In genomic region chr2:154335572-154335971, GRCm38 (mm10) we compare ENCODE assay signal across 35 mouse cellular contexts. TPM values are rescaled to one million over a fixed set of nuclear protein-coding genes. Genes with fewer than 3 reads are reported as not detected.
DNase-seq lines count a peak whose midpoint lies in the region; TF ChIP-seq lines count a peak whose summit lies in the region.
"Had no signal": no experiment of that assay in that cellular context is flagged by ENCODE, and none has a peak within 500 bp of the region (broad histone marks: within the 10 kb centered on the region; RNA-seq: fewer than 3 reads in every experiment).

No protein-coding gene starts in this region.

- peak overlapping the region; percentile 49 for H3K4me3 ChIP-seq in E14TG2a.4 (replicated peaks; ENCODE audit: low read length)
- H3K4me3 ChIP-seq in ES-Bruce4 (ENCODE audit: low read depth, low read length), result no peak overlapping the region
- H3K4me3 ChIP-seq in left cerebral cortex, adult 2 months, result no peak overlapping the region
- H3K4me3 ChIP-seq: gastrocnemius, adult 2 months; heart, embryonic 15.5 days; hindbrain, embryonic 10.5 days; hindbrain, embryonic 13.5 days had no signal

- 0 out of 2 replicates have a peak overlapping the region, but pooled peaks have one; percentile 8 for H3K9ac ChIP-seq in ES-Bruce4 (ENCODE audit: low read depth, poor library complexity, severe bottlenecking)
- H3K9ac ChIP-seq: forebrain, postnatal 0 days; heart, embryonic 15.5 days; hindbrain, embryonic 13.5 days had no signal

- peak; percentile 56; the same call in 1 of the 2 replicates for TF ChIP-seq EP300 in ES-Bruce4 (IDR thresholded peaks at IDR 0.05; ENCODE audit: insufficient read depth, low read depth, low read length)

- H3K27me3 ChIP-seq in E14TG2a.4 (ENCODE audit: insufficient read depth, low read length), result no peaks in the 10 kb centered on the region
- no peaks in the 10 kb centered on the region for H3K27me3 ChIP-seq in ES-Bruce4 (ENCODE audit: control insufficient read depth, insufficient read depth, low read length, poor library complexity, severe bottlenecking)
- H3K27me3 ChIP-seq: heart, embryonic 15.5 days; hindbrain, embryonic 13.5 days had no signal

- H3K9me3 ChIP-seq in E14TG2a.4 (ENCODE audit: low read length) (peaks cover 3% of the 10 kb centered on the region; the same call in 1 of the 2 replicates), ES-Bruce4 (replicated peaks; ENCODE audit: control insufficient read depth, insufficient read depth, low read length, poor library complexity, severe bottlenecking) (no peaks in the 10 kb centered on the region)
- H3K9me3 ChIP-seq: heart, embryonic 15.5 days; hindbrain, embryonic 10.5 days; hindbrain, embryonic 13.5 days had no signal

- H3K4me1 ChIP-seq in E14TG2a.4 (replicated peaks; ENCODE audit: low read depth, low read length), result peaks cover 71% of the 10 kb centered on the region
- peaks cover 3% of the 10 kb centered on the region for H3K4me1 ChIP-seq in ES-Bruce4 (ENCODE audit: control insufficient read depth, insufficient read depth, low read length)
- H3K4me1 ChIP-seq: heart, embryonic 15.5 days; hindbrain, embryonic 10.5 days; hindbrain, embryonic 13.5 days had no signal

- H3K27ac ChIP-seq in ES-Bruce4 (ENCODE audit: insufficient read depth, low read length), result peak overlapping the region; percentile 17
- no peak overlapping the region for H3K27ac ChIP-seq in left cerebral cortex, adult 2 months
- H3K27ac ChIP-seq: gastrocnemius, adult 2 months; heart, embryonic 15.5 days; hindbrain, embryonic 10.5 days; hindbrain, embryonic 13.5 days had no signal

- H3K36me3 ChIP-seq in E14TG2a.4 (ENCODE audit: insufficient read depth, low read length), result peaks cover 10% of the 10 kb centered on the region
- no peaks in the 10 kb centered on the region for H3K36me3 ChIP-seq in ES-Bruce4 (ENCODE audit: control insufficient read depth, insufficient read depth, low read length, poor library complexity, severe bottlenecking)

- peak; percentile 51 for DNase-seq in R1 (ENCODE audit: low read depth, low spot score)
- no peak for DNase-seq in left cerebral cortex, adult 2 months (ENCODE audit: extremely low spot score in 1 of 2, low spot score in 2 of 2)
- DNase-seq in gastrocnemius, postnatal 10 days, result no peak
- DNase-seq in heart, adult 9 months (ENCODE audit: low spot score in 2 of 2), result no peak
- DNase-seq: adrenal gland, adult 8-10 months; adrenal gland, postnatal 25 days; cerebellum, adult 11-12 months; cerebellum, adult 8-10 months; cerebellum, postnatal 10 days; cerebellum, postnatal 36 days; forebrain, postnatal 0 days; gastrocnemius, adult 2 months; gastrocnemius, postnatal 25 days; heart, adult 18-20 months; heart, postnatal 10 days; heart, postnatal 36 days; kidney, adult 2 months had no signal

- TF ChIP-seq POLR2A in ES-Bruce4 (IDR thresholded peaks at IDR 0.05; ENCODE audit: insufficient read depth, low read length), result no peak

- TF ChIP-seq CTCF in E14TG2a.4 (conservative IDR thresholded peaks at IDR 0.05; ENCODE audit: low read length) (no peak), ES-Bruce4 (IDR thresholded peaks at IDR 0.05; ENCODE audit: low read depth, low read length) (no peak)
- TF ChIP-seq CTCF in left cerebral cortex, adult 2 months (IDR thresholded peaks at IDR 0.05), result no peak

- intact Hi-C loops in left cerebral cortex, adult 2 months (cut with DNase I), result no loop called here

RNA-seq across cellular contexts. Expression of gene Bpifb9b, which starts 28.5 kb away (rescaled TPM):
- not detected in 2 replicates for polyA plus RNA-seq in ES-Bruce4 (2011; ENCODE audit: insufficient read depth, insufficient read length, low read depth, missing spikeins)
- total RNA-seq in left cerebral cortex, adult 2 months (2021), result not detected
- total RNA-seq in gastrocnemius, postnatal 10 days (2021), result not detected
- total RNA-seq: adrenal gland, postnatal 25 days; forebrain, postnatal 0 days; gastrocnemius, adult 2 months; gastrocnemius, postnatal 25 days; heart, adult 18-20 months; heart, postnatal 10 days; heart, postnatal 36 days had no signal
- polyA plus RNA-seq: activated CD4-positive, CD25-positive, alpha-beta regulatory T cell, adult 4 months; brain, embryonic 14.5 days; C2C12; CD4-positive, CD25-positive, alpha-beta regulatory T cell, adult 4 months; cortical plate, adult 2 months; embryonic facial prominence, embryonic 11.5 days; forebrain, embryonic 11.5 days; forebrain, embryonic 14.5 days; forebrain, postnatal 0 days; frontal cortex, adult 2 months; gonadal fat pad, adult 2 months; heart, embryonic 11.5 days; heart, embryonic 15.5 days; hindbrain, embryonic 10.5 days; hindbrain, embryonic 13.5 days; hindbrain, embryonic 16.5 days; intestine, postnatal 0 days; kidney, adult 2 months had no signal

RNA-seq across cellular contexts. Expression of gene Cdk5rap1, which starts 37.2 kb away (rescaled TPM):
- 23.8 and 27.1 TPM in 2 replicates for polyA plus RNA-seq in ES-Bruce4 (2011; ENCODE audit: insufficient read depth, insufficient read length, low read depth, missing spikeins)
- total RNA-seq in left cerebral cortex, adult 2 months (2021), result 10 to 100 TPM; 11.5 to 14.3 TPM
- total RNA-seq in gastrocnemius, postnatal 10 days (2021), result 1 to 10 TPM; 8.2 to 9.7 TPM
